Mouse (Mus musculus): ENCODE results near the gene Ntf3.

Ntf3 gene

GRCm38 (mm10) chr6:126160067-126160411, 6.7 kb downstream of the Ntf3 start:
- in situ Hi-C loops (cut with MboI, MseI), result loop anchor here (10.0 to 25.0 kb wide), 2 partner anchors 648 to 725 kb away; no protein-coding TSS in a partner anchor

GRCm38 (mm10) chr6:126159279-126160066, 7.2 kb downstream of the Ntf3 start:
- in situ Hi-C loops (cut with MboI, MseI), result loop anchor here (10.0 to 25.0 kb wide), 2 partner anchors 647 to 725 kb away; no protein-coding TSS in a partner anchor

- in situ Hi-C loops (cut with MboI, MseI), result loop anchor here in 1 of 2 experiments (25.0 kb wide), 1 partner anchor 644 kb away; no protein-coding TSS in a partner anchor
These were observed 10.8 kb downstream of the Ntf3 start for GRCm38 (mm10) chr6:126155928-126156327.

GRCm38 (mm10) chr6:126154372-126154982, 12.2 kb downstream of the Ntf3 start:
- in situ Hi-C loops (cut with MboI, MseI), result loop anchor here in 1 of 2 experiments (25.0 kb wide), 1 partner anchor 642 kb away; no protein-coding TSS in a partner anchor

GRCm38 (mm10) chr6:126153154-126153553, 13.6 kb downstream of the Ntf3 start:
- in situ Hi-C loops (cut with MboI, MseI), result loop anchor here in 1 of 2 experiments (25.0 kb wide), 1 partner anchor 641 kb away; no protein-coding TSS in a partner anchor

GRCm38 (mm10) chr6:126143659-126144058, 23.1 kb downstream of the Ntf3 start:
- in situ Hi-C loops (cut with MboI, MseI), result no loop called here

GRCm38 (mm10) chr6:126142741-126143140, 24.0 kb downstream of the Ntf3 start:
- in situ Hi-C loops (cut with MboI, MseI), result no loop called here

- in situ Hi-C loops (cut with MboI, MseI), result no loop called here
These were observed 24.6 kb downstream of the Ntf3 start for GRCm38 (mm10) chr6:126142021-126142554.

- in situ Hi-C loops (cut with MboI, MseI), result no loop called here
These were observed 25.2 kb downstream of the Ntf3 start for GRCm38 (mm10) chr6:126141472-126141871.

GRCm38 (mm10) chr6:126140961-126141360, 25.7 kb downstream of the Ntf3 start:
- in situ Hi-C loops (cut with MboI, MseI), result no loop called here

GRCm38 (mm10) chr6:126140416-126140815, 26.3 kb downstream of the Ntf3 start:
- in situ Hi-C loops (cut with MboI, MseI), result no loop called here

GRCm38 (mm10) chr6:126134155-126134906, 32.4 kb downstream of the Ntf3 start:
- in situ Hi-C loops (cut with MboI, MseI), result no loop called here

- in situ Hi-C loops (cut with MboI, MseI), result no loop called here
These were observed 38.5 kb downstream of the Ntf3 start for GRCm38 (mm10) chr6:126128238-126128637.

- in situ Hi-C loops (cut with MboI, MseI), result no loop called here
These were observed 48.5 kb downstream of the Ntf3 start for GRCm38 (mm10) chr6:126118247-126118646.

GRCm38 (mm10) chr6:126117191-126117590, 49.5 kb downstream of the Ntf3 start:
- in situ Hi-C loops (cut with MboI, MseI), result no loop called here

GRCm38 (mm10) chr6:126114934-126115633, 51.6 kb downstream of the Ntf3 start:
- in situ Hi-C loops (cut with MboI, MseI), result no loop called here

- in situ Hi-C loops (cut with MboI, MseI), result no loop called here
These were observed 55.5 kb downstream of the Ntf3 start for GRCm38 (mm10) chr6:126110892-126111835.

- in situ Hi-C loops (cut with MboI, MseI), result no loop called here
These were observed 57.5 kb downstream of the Ntf3 start for GRCm38 (mm10) chr6:126109184-126109583.

- in situ Hi-C loops (cut with MboI, MseI), result no loop called here
These were observed 57.9 kb downstream of the Ntf3 start for GRCm38 (mm10) chr6:126108771-126109170.

GRCm38 (mm10) chr6:126107398-126107797, 59.3 kb downstream of the Ntf3 start:
- in situ Hi-C loops (cut with MboI, MseI), result no loop called here

All from T-helper 17 cell (primary cell).